Mouse (Mus musculus) MEL (cell line): ENCODE data around the gene Adgre1.

Source experiments
- CHD2 ChIP-seq: IDR thresholded peaks from 2 replicates; pipeline ENCODE4 v1.6.1; 2011; ENCODE audit warnings: low read length, improper control_type of control experiment
- CTCF ChIP-seq, 3 experiments: IDR thresholded peaks in 2 of 3; conservative IDR thresholded peaks in 1 of 3; 2 replicates each; pipeline ENCODE4 v1.5.1; 2011 to 2012; ENCODE audit warnings: low read length in 3 of 3, low read depth in 2 of 3, mild to moderate bottlenecking in 2 of 3, improper control_type of control experiment in 1 of 3, inconsistent platforms in 1 of 3, mixed read lengths in 1 of 3, moderate library complexity in 1 of 3; ENCODE audit not compliant: control insufficient read depth in 1 of 3, insufficient read depth in 1 of 3, poor library complexity in 1 of 3, severe bottlenecking in 1 of 3
- GATA1 ChIP-seq: IDR thresholded peaks from 2 replicates; pipeline ENCODE4 v1.6.1; 2011; ENCODE audit warnings: low read depth, low read length, improper control_type of control experiment
- HCFC1 ChIP-seq: IDR thresholded peaks from 2 replicates; pipeline ENCODE4 v1.6.1; 2012; ENCODE audit warnings: low read depth, mild to moderate bottlenecking, inconsistent platforms, low read length, improper control_type of control experiment, moderate library complexity
- MAX ChIP-seq: IDR thresholded peaks from 2 replicates; pipeline ENCODE4 v1.6.1; 2011; ENCODE audit warnings: low read length, improper control_type of control experiment
- POLR2A ChIP-seq, 2 experiments: IDR thresholded peaks; 2 replicates each; pipeline ENCODE4 v1.6.1; 2011 to 2012; ENCODE audit warnings: low read length in 2 of 2, mild to moderate bottlenecking in 2 of 2, control low read depth in 1 of 2, improper control_type of control experiment in 1 of 2, low read depth in 1 of 2, moderate library complexity in 1 of 2; ENCODE audit not compliant: control insufficient read depth in 1 of 2, insufficient read depth in 1 of 2, poor library complexity in 1 of 2

GRCm38 (mm10) chr17:57327615-57328014, 30.9 kb upstream of the Adgre1 start:
- TF ChIP-seq CTCF (IDR thresholded peaks at IDR 0.05 in 2 of 3, conservative IDR thresholded peaks at IDR 0.05 in 1 of 3; ENCODE audit: control insufficient read depth in 1 of 3, insufficient read depth in 1 of 3, low read depth in 2 of 3, low read length in 3 of 3, poor library complexity in 1 of 3, severe bottlenecking in 1 of 3) (no peak), POLR2A (IDR thresholded peaks at IDR 0.05; ENCODE audit: control insufficient read depth in 1 of 2, insufficient read depth in 1 of 2, low read depth in 1 of 2, low read length in 2 of 2, poor library complexity in 1 of 2) (no peak), GATA1 (no peak), MAX (no peak), HCFC1 (no peak), CHD2 (no peak)
